Mouse (Mus musculus) erythroid progenitor cell, adult 5-6 weeks (primary cell): Measurements from ENCODE around the gene Atp6v1e1. TPM values are rescaled to one million over a fixed set of nuclear protein-coding genes. Genes with fewer than 3 reads are reported as not detected.

Experiments
- ATAC-seq: replicated peaks from 2 replicates; pipeline ENCODE4 v1.8.0; 2016; ENCODE audit warnings: moderate number of reproducible peaks, mild to moderate bottlenecking, moderate TSS enrichment, inconsistent platforms; ENCODE audit not compliant: poor library complexity, low FRiP score, severe bottlenecking
- total RNA-seq, 2 experiments: library from RNA; stranded (forward) in 1 of 2; stranded (reverse) in 1 of 2; fragments of 150-400 nt in 1 of 2; fragments of 186-747, 209-891 nt in 1 of 2; gene quantifications; 2 replicates each; pipeline versions ENCODE4 v1.2.3 to v1.2.4; 2015 to 2017; ENCODE audit warnings: low replicate concordance in 2 of 2

Atp6v1e1 gene
- total RNA-seq, 2 experiments from 2014 or later, result 109 to 135 TPM

DNA sequence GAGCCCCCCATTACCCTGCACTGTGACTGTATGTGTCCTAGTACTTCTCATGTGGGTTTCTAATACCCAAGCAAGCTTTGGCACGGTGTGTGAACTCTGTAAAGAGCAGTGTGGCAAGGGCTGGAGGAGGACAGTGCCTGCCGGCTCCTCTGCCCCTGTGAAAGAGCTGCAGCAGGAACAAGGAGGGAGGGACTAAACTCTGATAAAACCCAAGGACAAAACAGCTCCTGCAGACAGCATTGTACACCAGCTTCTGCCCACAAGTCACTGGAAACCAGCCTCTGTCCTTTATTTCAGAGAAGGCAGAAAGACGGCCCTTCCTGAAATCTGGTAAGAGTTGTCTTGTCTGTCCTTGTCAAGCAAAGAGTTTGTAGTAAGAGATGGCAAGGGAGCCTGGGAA lies 46.3 kb downstream of the Atp6v1e1 start:
- no peak for ATAC-seq

- ATAC-seq, result no peak
Observed at GRCm38 (mm10) chr6:120773763-120774162, 48.8 kb downstream of the Atp6v1e1 start.

DNA sequence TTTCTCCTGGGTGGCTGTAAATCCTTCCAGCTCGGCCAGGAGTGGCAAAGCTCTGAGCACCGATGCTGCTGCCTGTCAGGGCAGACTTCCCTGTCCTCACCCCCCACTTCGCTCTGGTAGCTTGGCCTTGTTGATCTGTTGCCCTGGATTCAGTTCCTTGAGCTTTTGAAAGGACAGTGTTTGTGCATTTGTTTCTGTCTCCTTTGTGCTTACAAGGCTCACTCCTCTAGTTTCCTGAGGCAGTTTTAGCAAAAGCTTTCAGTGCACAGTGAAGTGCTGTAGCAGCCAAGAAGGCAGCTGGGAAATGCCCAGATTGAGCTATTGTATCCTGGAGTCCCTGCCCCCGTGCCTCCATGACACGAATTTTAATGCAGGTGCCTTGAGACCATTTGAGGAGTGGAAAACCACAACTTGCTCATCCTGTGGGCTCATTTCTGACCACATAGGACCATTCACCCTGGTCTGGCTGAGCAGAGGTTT lies 49.4 kb downstream of the Atp6v1e1 start, which contains the start of gene Slc25a18:
TSS of gene Slc25a18 (plus strand) at position 430 of the 480 bp plus-strand sequence.
- ATAC-seq, result no peak

DNA sequence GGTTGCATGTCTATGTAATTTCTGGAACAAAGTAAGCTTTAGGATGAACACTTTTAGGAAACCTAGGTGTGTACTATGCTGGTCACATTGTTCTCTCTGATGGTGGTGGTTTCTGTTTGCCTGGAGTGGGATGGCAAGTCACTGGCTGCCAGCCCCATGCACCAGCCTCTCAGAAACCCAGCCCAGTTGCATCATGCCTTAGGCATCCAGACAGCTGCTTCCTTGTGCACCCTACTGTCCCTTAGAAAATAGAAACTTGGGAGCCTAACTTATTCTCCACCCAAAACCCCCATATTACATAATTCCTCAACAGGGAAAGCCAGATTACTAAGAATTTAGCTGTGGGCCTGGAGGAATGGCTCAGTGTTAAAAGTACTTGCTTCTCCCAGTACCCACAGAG lies 50.6 kb downstream of the Atp6v1e1 start:
- ATAC-seq, result no peak

- ATAC-seq, result no peak
Observed at GRCm38 (mm10) chr6:120771366-120771765, 51.2 kb downstream of the Atp6v1e1 start.

DNA sequence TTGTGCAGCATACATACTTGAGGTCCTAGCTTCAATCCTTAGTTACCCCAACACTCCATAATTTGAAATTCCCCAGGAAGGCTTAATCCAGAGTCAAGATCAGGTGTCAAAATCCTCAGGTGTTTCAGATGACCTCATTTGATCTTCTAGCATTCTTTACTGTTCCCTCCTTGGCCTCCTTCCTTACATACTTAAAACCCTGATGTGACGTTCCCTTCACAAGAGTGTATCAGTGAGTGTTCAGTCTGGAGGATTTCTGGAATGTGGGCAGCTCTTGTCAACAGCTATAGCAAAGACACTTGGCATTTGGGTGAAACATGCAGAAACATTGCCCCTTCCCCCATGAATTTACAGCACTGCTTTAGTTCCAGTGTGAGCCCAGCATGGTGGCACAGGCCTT lies 52.6 kb downstream of the Atp6v1e1 start:
- no peak for ATAC-seq

DNA sequence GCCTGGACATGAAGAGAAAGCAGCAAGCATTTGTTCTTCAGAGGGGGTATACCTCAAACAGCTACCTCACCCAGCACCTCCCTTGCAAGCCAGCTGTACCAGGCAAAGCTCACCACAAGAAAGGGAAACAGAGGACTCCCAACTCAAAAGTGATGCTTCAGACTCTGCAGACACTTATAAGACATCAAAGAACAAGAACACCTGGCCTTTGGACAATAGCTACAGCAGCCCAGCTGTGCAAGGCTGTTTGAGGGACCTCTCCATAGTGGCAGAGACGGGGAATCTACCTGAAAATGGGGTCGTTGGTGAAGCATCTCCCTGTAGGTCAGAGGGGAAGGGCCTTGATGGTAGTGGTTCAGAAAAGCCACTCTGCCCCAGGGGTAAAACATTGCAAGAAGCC lies 61.4 kb downstream of the Atp6v1e1 start:
- no peak for ATAC-seq

DNA sequence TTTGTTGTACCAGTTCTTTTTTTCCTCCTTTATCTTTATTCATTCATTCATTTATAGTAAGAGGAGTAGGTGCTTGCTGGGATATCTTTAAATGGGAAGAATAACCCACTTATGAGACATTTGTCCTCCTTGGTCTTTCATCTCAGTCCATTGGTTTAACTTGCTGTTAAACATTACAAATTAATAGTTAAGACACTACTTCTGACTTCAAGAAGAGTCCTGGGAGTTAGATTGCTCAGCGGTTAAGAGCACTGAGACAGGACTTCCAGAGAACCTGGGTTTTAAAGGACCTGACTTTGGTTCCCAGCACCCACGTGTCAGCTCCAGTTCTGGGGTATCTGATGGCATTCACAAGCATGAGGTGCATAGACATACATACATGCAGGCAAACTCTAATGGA lies 76.2 kb downstream of the Atp6v1e1 start:
- ATAC-seq, result no peak

Other genes starting within 250 kb of the Atp6v1e1 start
- gene Cecr2, start 156.4 kb downstream of the Atp6v1e1 start, total RNA-seq (2015; ENCODE audit: low replicate concordance), result 66.0 and 83.0 TPM in 2 replicates
- gene Cecr2, start 156.4 kb downstream of the Atp6v1e1 start, total RNA-seq (2017; ENCODE audit: low replicate concordance), result 56.0 and 89.0 TPM in 2 replicates
- not detected in 2 replicates for gene Slc25a18, start 49.2 kb downstream of the Atp6v1e1 start, total RNA-seq (2015; ENCODE audit: low replicate concordance)
- gene Slc25a18, start 49.2 kb downstream of the Atp6v1e1 start, total RNA-seq (2017; ENCODE audit: low replicate concordance), result not detected in 2 replicates
- gene Bcl2l13, start 13.4 kb upstream of the Atp6v1e1 start, total RNA-seq (2015; ENCODE audit: low replicate concordance), result 41.8 and 60.8 TPM in 2 replicates
- gene Bcl2l13, start 13.4 kb upstream of the Atp6v1e1 start, total RNA-seq (2017; ENCODE audit: low replicate concordance), result 36.0 and 47.5 TPM in 2 replicates
- 9.6 and 11.5 TPM in 2 replicates for gene Bid, start 94.1 kb upstream of the Atp6v1e1 start, total RNA-seq (2015; ENCODE audit: low replicate concordance)
- gene Bid, start 94.1 kb upstream of the Atp6v1e1 start, total RNA-seq (2017; ENCODE audit: low replicate concordance), result 6.3 and 7.7 TPM in 2 replicates